Mouse (Mus musculus) frontal cortex, postnatal 25 days (tissue): Measurements from ENCODE around the gene Izumo3.
"Not testable (repeated sequence)": the region's sequence is repeated elsewhere in the genome, so short reads cannot be mapped to it uniquely, and the experiment has no call there.

Experiments used
- DNase-seq, 2 experiments: peaks; one replicate each; pipeline ENCODE4 v3.0.0; 2022; ENCODE audit warnings: low spot score in 2 of 2

Izumo3 gene

GRCm38 (mm10) chr4:92147134-92147533 is at the start of gene Izumo3:
Gene Izumo3, minus strand, starts transcription at chr4:92147234.
- no peak for DNase-seq

- not testable (repeated sequence) for DNase-seq
Measured at GRCm38 (mm10) chr4:92191649-92192048, 44.6 kb upstream of the Izumo3 start, which contains the start of gene Gm12666. Gene Gm12666, minus strand, starts transcription at chr4:92191749.

- no peak for DNase-seq
Measured at GRCm38 (mm10) chr4:92152646-92153045, 5.6 kb upstream of the Izumo3 start.

- no peak for DNase-seq
Measured at GRCm38 (mm10) chr4:92111390-92111988, 35.5 kb downstream of the Izumo3 start.

GRCm38 (mm10) chr4:92097386-92097785 is 49.6 kb downstream of the Izumo3 start:
- no peak for DNase-seq

GRCm38 (mm10) chr4:92095951-92096350 is 51.1 kb downstream of the Izumo3 start:
- DNase-seq: no peak
